Mouse (Mus musculus) thymus, adult 18-20 months (tissue): Measurements from ENCODE around the gene Xcr1.

Source experiments
- DNase-seq, 2 experiments: peaks; one replicate each; pipeline ENCODE4 v3.0.0; 2022; ENCODE audit warnings: mixed read lengths in 2 of 2

Xcr1 gene

GRCm38 (mm10) chr9:123814821-123815220, 47.0 kb downstream of the Xcr1 start:
- DNase-seq = no peak

- no peak for DNase-seq
Measured at GRCm38 (mm10) chr9:123814326-123814725, 47.5 kb downstream of the Xcr1 start.

- no peak for DNase-seq
Measured at GRCm38 (mm10) chr9:123811831-123812230, 50.0 kb downstream of the Xcr1 start.

GRCm38 (mm10) chr9:123808583-123808982, 53.2 kb downstream of the Xcr1 start:
- no peak for DNase-seq

GRCm38 (mm10) chr9:123806267-123806666, 55.6 kb downstream of the Xcr1 start, which contains the start of gene Cxcr6:
Gene Cxcr6 (plus strand): TSS chr9:123806475.
- no peak for DNase-seq

GRCm38 (mm10) chr9:123805241-123805640, 56.6 kb downstream of the Xcr1 start:
- no peak for DNase-seq

GRCm38 (mm10) chr9:123802896-123803295, 58.9 kb downstream of the Xcr1 start:
- no peak for DNase-seq

GRCm38 (mm10) chr9:123802421-123802820, 59.4 kb downstream of the Xcr1 start:
- DNase-seq = no peak
